Mouse (Mus musculus): ENCODE data around the gene Egf.

DNA sequence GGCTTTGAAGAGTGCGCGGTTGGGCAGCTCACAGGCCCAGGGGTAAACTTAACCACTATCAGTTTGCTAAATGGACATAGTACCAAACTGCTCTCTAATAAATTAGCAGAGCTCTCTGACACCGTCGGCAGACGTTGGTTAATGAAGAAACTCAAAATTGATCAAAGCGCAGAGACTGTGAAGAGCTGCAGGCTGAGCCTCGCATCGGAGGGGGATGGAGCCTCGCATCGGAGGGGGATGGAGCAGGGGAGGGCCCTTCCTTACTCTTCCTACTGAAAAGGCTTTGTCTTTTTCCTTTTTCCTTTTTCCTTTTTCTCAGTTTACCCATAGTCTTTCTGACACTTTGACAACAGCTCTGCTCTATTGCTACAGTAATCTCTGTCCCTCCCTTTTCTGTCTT is 26.3 kb upstream of the Egf start:
- TF ChIP-seq EP300 (IDR thresholded peaks at IDR 0.05; ENCODE audit: low read depth) (no peak), CTCF (IDR thresholded peaks at IDR 0.05; ENCODE audit: low read depth) (no peak)
